ENCODE assay signal across 23 mouse cellular contexts in genomic region chr1:171451001-171451400, GRCm38 (mm10). TPM values are rescaled to one million over a fixed set of nuclear protein-coding genes. Genes with fewer than 3 reads are reported as not detected.
DNase-seq lines count a peak whose midpoint lies in the region; ATAC-seq and TF ChIP-seq lines count a peak whose summit lies in the region.
"Had no signal": no experiment of that assay in that cellular context is flagged by ENCODE, and none has a peak within 500 bp of the region (broad histone marks: within the 10 kb centered on the region; RNA-seq: fewer than 3 reads in every experiment).

No protein-coding gene starts in this region.

- TF ChIP-seq CTCF in layer of hippocampus, adult 2 months (conservative IDR thresholded peaks at IDR 0.05), result no peak

- H3K27ac ChIP-seq in layer of hippocampus, adult 2 months, result 0 out of 2 replicates have a peak overlapping the region, but pooled peaks have one; percentile 23
- H3K27ac ChIP-seq: embryonic facial prominence, embryonic 12.5 days; forebrain, embryonic 12.5 days; gastrocnemius, adult 2 months; heart, embryonic 13.5 days had no signal

- peak; percentile 84 for ATAC-seq in granulocyte monocyte progenitor cell, adult 5-6 weeks (replicated peaks; ENCODE audit: poor library complexity, severe bottlenecking)
- ATAC-seq in erythroblast, adult 5-6 weeks (replicated peaks; ENCODE audit: low FRiP score, poor library complexity, severe bottlenecking), result no peak
- ATAC-seq: forebrain, postnatal 0 days; hindbrain, embryonic 16.5 days; inflammation-experienced regulatory T-cells, adult 6 months had no signal

- no peak for DNase-seq in layer of hippocampus, adult 2 months (ENCODE audit: low spot score in 2 of 2)
- DNase-seq in layer of hippocampus, postnatal 14 days (ENCODE audit: low spot score in 2 of 2), result no peak
- peak; percentile 40 for DNase-seq in lung, postnatal 36 days
- no peak for DNase-seq in lung, postnatal 25 days (ENCODE audit: low spot score)
- DNase-seq in telencephalon, adult 2 months (ENCODE audit: low read depth, low spot score), result peak; percentile 33
- no peak for DNase-seq in thymus, postnatal 0 days (ENCODE audit: low spot score)
- DNase-seq: adrenal gland, adult 2 months; adrenal gland, postnatal 25 days; cerebellum, adult 11 months; cerebellum, adult 8-10 months; cerebellum, postnatal 14 days; forebrain, postnatal 0 days; gastrocnemius, adult 2 months; gastrocnemius, postnatal 25 days; heart, adult 18-20 months; heart, postnatal 36 days had no signal

- H3K4me3 ChIP-seq in layer of hippocampus, adult 2 months, result no peak overlapping the region
- H3K4me3 ChIP-seq: embryonic facial prominence, embryonic 12.5 days; forebrain, embryonic 12.5 days; gastrocnemius, adult 2 months; heart, embryonic 13.5 days had no signal

RNA-seq across cellular contexts. Expression of gene F11r, which starts 13.7 kb away (rescaled TPM):
- 1 to 10 TPM; 5.7 to 6.9 TPM for total RNA-seq in layer of hippocampus, adult 2 months (2021)
- total RNA-seq in layer of hippocampus, postnatal 14 days (2021), result 1 to 10 TPM; 6.9 to 7.7 TPM
- not detected in 2 replicates for total RNA-seq in granulocyte monocyte progenitor cell, adult 5-6 weeks (2014; fragmentation: Nextera tagmentation)
- total RNA-seq in granulocyte monocyte progenitor cell, adult 5-6 weeks (2017), result 5.8 TPM in 1 of 2 replicates, not detected in the other
- 15.4 and 22.7 TPM in 2 replicates for polyA plus RNA-seq in thymus, postnatal 0 days (2015; fragmentation: Nextera tagmentation; extraction: Ambion mirVana)
- total RNA-seq in erythroblast, adult 5-6 weeks (2015; ENCODE audit: low replicate concordance), result not detected in 2 replicates
- 0.42 TPM in 1 of 2 replicates, not detected in the other for total RNA-seq in erythroblast, adult 5-6 weeks (2017; ENCODE audit: low replicate concordance)

RNA-seq across cellular contexts. Expression of gene Tstd1, which starts 32.3 kb away (rescaled TPM):
- total RNA-seq in layer of hippocampus, adult 2 months (2021), result 1 to 10 TPM; 4.1 to 5.6 TPM
- total RNA-seq in layer of hippocampus, postnatal 14 days (2021), result 1 to 10 TPM; 2.6 to 2.9 TPM
- 10.1 and 14.9 TPM in 2 replicates for total RNA-seq in granulocyte monocyte progenitor cell, adult 5-6 weeks (2014; fragmentation: Nextera tagmentation)
- total RNA-seq in granulocyte monocyte progenitor cell, adult 5-6 weeks (2017), result 3.7 TPM in 1 of 2 replicates, not detected in the other
- 4.7 and 4.8 TPM in 2 replicates for polyA plus RNA-seq in thymus, postnatal 0 days (2015; fragmentation: Nextera tagmentation; extraction: Ambion mirVana)
- total RNA-seq in erythroblast, adult 5-6 weeks (2015; ENCODE audit: low replicate concordance), result not detected in 2 replicates
- total RNA-seq in erythroblast, adult 5-6 weeks (2017; ENCODE audit: low replicate concordance), result not detected in 2 replicates

RNA-seq across cellular contexts. Expression of gene Usf1, which starts 39.9 kb away (rescaled TPM):
- total RNA-seq in layer of hippocampus, adult 2 months (2021), result 100 to 1,000 TPM; 126 to 128 TPM
- 100 to 1,000 TPM; 129 to 135 TPM for total RNA-seq in layer of hippocampus, postnatal 14 days (2021)
- 51.3 and 64.2 TPM in 2 replicates for total RNA-seq in granulocyte monocyte progenitor cell, adult 5-6 weeks (2014; fragmentation: Nextera tagmentation)
- 71.0 and 71.5 TPM in 2 replicates for total RNA-seq in granulocyte monocyte progenitor cell, adult 5-6 weeks (2017)
- polyA plus RNA-seq in thymus, postnatal 0 days (2015; fragmentation: Nextera tagmentation; extraction: Ambion mirVana), result 80.7 and 90.6 TPM in 2 replicates
- 2.7 and 12.7 TPM in 2 replicates for total RNA-seq in erythroblast, adult 5-6 weeks (2015; ENCODE audit: low replicate concordance)
- total RNA-seq in erythroblast, adult 5-6 weeks (2017; ENCODE audit: low replicate concordance), result 9.1 and 23.1 TPM in 2 replicates

RNA-seq across cellular contexts. Expression of gene Alyref2, which starts 52.3 kb away (rescaled TPM):
- total RNA-seq in layer of hippocampus, adult 2 months (2021), result 1 to 10 TPM; 6.2 to 7.2 TPM
- 1 to 10 TPM; 7.5 to 8.9 TPM for total RNA-seq in layer of hippocampus, postnatal 14 days (2021)
- total RNA-seq in granulocyte monocyte progenitor cell, adult 5-6 weeks (2014; fragmentation: Nextera tagmentation), result 3.2 and 4.7 TPM in 2 replicates
- total RNA-seq in granulocyte monocyte progenitor cell, adult 5-6 weeks (2017), result 6.4 and 13.2 TPM in 2 replicates
- polyA plus RNA-seq in thymus, postnatal 0 days (2015; fragmentation: Nextera tagmentation; extraction: Ambion mirVana), result 18.7 and 20.4 TPM in 2 replicates
- 0.84 and 4.8 TPM in 2 replicates for total RNA-seq in erythroblast, adult 5-6 weeks (2015; ENCODE audit: low replicate concordance)
- total RNA-seq in erythroblast, adult 5-6 weeks (2017; ENCODE audit: low replicate concordance), result 0.60 and 1.4 TPM in 2 replicates

Comparison
In these comparisons a context has a peak if more than half of its experiments do, and no peak if none do; other contexts are left out.
1. DNase-seq: peak in lung, postnatal 36 days (single experiment) and telencephalon, adult 2 months (single experiment); none in layer of hippocampus, adult 2 months (0 of 2), layer of hippocampus, postnatal 14 days (0 of 2), lung, postnatal 25 days (single experiment) and thymus, postnatal 0 days (single experiment).